Mouse (Mus musculus) erythroblast, embryonic 14.5 days (primary cell): ENCODE results near the gene Plscr1. TPM values are rescaled to one million over a fixed set of nuclear protein-coding genes. Genes with fewer than 3 reads are reported as not detected.

Experiments
- H3K27me3 ChIP-seq: 2 replicates; pipeline ENCODE4 v1.6.1; 2012; ENCODE audit warnings: inconsistent platforms; ENCODE audit not compliant: control insufficient read depth
- H3K36me3 ChIP-seq: 2 replicates; pipeline ENCODE4 v1.6.1; 2012; ENCODE audit warnings: mild to moderate bottlenecking, inconsistent platforms; ENCODE audit not compliant: control insufficient read depth
- H3K4me1 ChIP-seq: 2 replicates; pipeline ENCODE4 v1.6.1; 2012; ENCODE audit warnings: inconsistent platforms; ENCODE audit not compliant: control insufficient read depth
- H3K4me3 ChIP-seq: replicated peaks from 2 replicates; pipeline ENCODE3; 2012; ENCODE audit warnings: moderate library complexity, mild to moderate bottlenecking, inconsistent platforms
- H3K9me3 ChIP-seq: 2 replicates; pipeline ENCODE4 v1.6.1; 2012; ENCODE audit warnings: low read length, inconsistent platforms, mixed read lengths; ENCODE audit not compliant: control insufficient read depth
- GATA1 ChIP-seq: IDR thresholded peaks from 2 replicates; pipeline ENCODE4 v1.6.1; 2012; ENCODE audit warnings: low read length, inconsistent platforms, mixed read lengths
- TAL1 ChIP-seq: IDR thresholded peaks from 3 replicates; pipeline ENCODE4 v1.6.1; 2012; ENCODE audit warnings: low read length, inconsistent platforms, mixed read lengths
- polyA plus RNA-seq: library from polyadenylated mRNA; stranded (reverse); fragments of >175 nt; gene quantifications from 2 replicates; pipeline ENCODE4 v1.2.3, GENCODE M21; 2012

The Plscr1 gene
- polyA plus RNA-seq, 1 experiment, result 0.24 TPM

- TF ChIP-seq TAL1, result no peak
- Histone ChIP-seq H3K4me3 (no peak overlapping the region), H3K36me3 (no peaks in the 10 kb centered on the region), H3K27me3 (no peaks in the 10 kb centered on the region), H3K9me3 (no peaks in the 10 kb centered on the region), H3K4me1 (no peaks in the 10 kb centered on the region)
Observed at GRCm38 (mm10) chr9:92292169-92292568, 42.6 kb downstream of the Plscr1 start.

- H3K36me3 ChIP-seq, result no peaks in the 10 kb centered on the region
- H3K4me1 ChIP-seq, result no peaks in the 10 kb centered on the region
- H3K9me3 ChIP-seq, result no peaks in the 10 kb centered on the region
- H3K27me3 ChIP-seq, result no peaks in the 10 kb centered on the region
- no peak overlapping the region for H3K4me3 ChIP-seq
- TF ChIP-seq TAL1 (no peak), GATA1 (no peak)
Observed at GRCm38 (mm10) chr9:92292922-92293321, 43.4 kb downstream of the Plscr1 start.

GRCm38 (mm10) chr9:92293560-92294548, 44.3 kb downstream of the Plscr1 start:
- no peaks in the 10 kb centered on the region for H3K4me1 ChIP-seq
- H3K9me3 ChIP-seq, result no peaks in the 10 kb centered on the region
- H3K27me3 ChIP-seq, result no peaks in the 10 kb centered on the region
- no peaks in the 10 kb centered on the region for H3K36me3 ChIP-seq
- TF ChIP-seq TAL1, result no peak
- TF ChIP-seq GATA1, result no peak
- H3K4me3 ChIP-seq, result no peak overlapping the region

DNA sequence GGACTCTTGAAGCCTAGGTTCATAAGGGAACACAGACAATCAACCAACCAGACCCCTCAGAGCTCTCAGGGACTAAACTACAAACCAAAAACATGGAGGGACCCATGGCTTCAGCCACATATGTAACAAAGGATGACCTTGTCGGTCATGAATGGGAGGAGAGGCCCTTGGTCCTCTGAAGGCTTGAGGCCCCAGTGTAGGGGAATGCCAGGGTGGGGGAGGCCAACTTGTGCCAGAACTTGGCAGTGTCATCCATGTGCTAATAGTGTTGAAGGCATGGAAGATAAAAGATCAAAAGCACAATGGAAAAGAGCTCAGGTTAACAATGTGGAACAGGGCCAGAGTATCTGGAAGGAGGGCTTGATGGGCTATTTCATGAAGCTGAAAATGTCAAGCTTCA, 48.7 kb downstream of the Plscr1 start:
- TF ChIP-seq TAL1, result no peak
- no peak for TF ChIP-seq GATA1
- H3K9me3 ChIP-seq, result no peaks in the 10 kb centered on the region
- no peaks in the 10 kb centered on the region for H3K27me3 ChIP-seq
- no peaks in the 10 kb centered on the region for H3K4me1 ChIP-seq
- no peaks in the 10 kb centered on the region for H3K36me3 ChIP-seq
- no peak overlapping the region for H3K4me3 ChIP-seq

- no peak overlapping the region for H3K4me3 ChIP-seq
- no peaks in the 10 kb centered on the region for H3K27me3 ChIP-seq
- TF ChIP-seq TAL1 (no peak), GATA1 (no peak)
- H3K36me3 ChIP-seq, result no peaks in the 10 kb centered on the region
- no peaks in the 10 kb centered on the region for H3K4me1 ChIP-seq
- H3K9me3 ChIP-seq, result no peaks in the 10 kb centered on the region
Observed at GRCm38 (mm10) chr9:92301213-92301612, 51.7 kb downstream of the Plscr1 start.

- H3K4me1 ChIP-seq, result no peaks in the 10 kb centered on the region
- H3K36me3 ChIP-seq, result no peaks in the 10 kb centered on the region
- TF ChIP-seq TAL1 (no peak), GATA1 (no peak)
- H3K27me3 ChIP-seq, result no peaks in the 10 kb centered on the region
- no peaks in the 10 kb centered on the region for H3K9me3 ChIP-seq
- no peak overlapping the region for H3K4me3 ChIP-seq
Observed at GRCm38 (mm10) chr9:92305075-92305474, 55.5 kb downstream of the Plscr1 start.

DNA sequence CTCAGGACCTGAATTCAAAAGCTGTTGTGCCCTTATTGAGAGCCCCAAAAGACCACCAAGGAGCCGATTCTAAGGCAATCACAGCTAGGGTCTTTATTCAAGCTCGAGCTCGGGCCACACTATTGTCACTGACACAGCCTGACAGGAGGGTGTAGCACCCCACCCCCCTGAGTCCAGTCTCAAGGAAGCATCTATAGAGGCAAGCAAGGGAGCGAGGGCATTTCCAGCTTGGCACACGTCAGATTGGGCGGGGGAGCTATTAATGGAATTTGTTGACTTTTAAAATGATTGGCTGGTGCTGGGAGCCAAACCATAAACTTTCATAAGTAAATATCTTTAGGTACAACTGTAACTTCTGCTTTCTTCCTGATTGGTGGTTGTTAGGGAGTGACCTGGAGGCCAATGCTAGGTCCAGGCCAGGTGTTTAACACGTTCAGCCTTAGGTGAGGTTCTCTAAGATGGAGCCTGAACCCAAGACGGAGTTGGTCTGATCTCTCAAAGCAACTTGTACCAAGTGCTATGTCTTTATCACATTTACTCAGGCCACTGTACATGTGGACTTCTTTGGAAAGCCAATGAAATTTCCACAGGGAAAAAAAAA, 56.2 kb downstream of the Plscr1 start:
- Histone ChIP-seq H3K9me3 (no peaks in the 10 kb centered on the region), H3K27me3 (no peaks in the 10 kb centered on the region), H3K36me3 (no peaks in the 10 kb centered on the region), H3K4me1 (no peaks in the 10 kb centered on the region), H3K4me3 (no peak overlapping the region)
- TF ChIP-seq TAL1, result no peak

- TF ChIP-seq TAL1 (no peak), GATA1 (no peak)
- Histone ChIP-seq H3K4me3 (no peak within 1 kb of the TSS), H3K27me3 (no peaks in the 10 kb centered on the region), H3K9me3 (no peaks in the 10 kb centered on the region), H3K36me3 (no peaks in the 10 kb centered on the region), H3K4me1 (no peaks in the 10 kb centered on the region)
Observed at GRCm38 (mm10) chr9:92309077-92309476, 59.5 kb downstream of the Plscr1 start, which contains the start of gene 1700057G04Rik. TSS of gene 1700057G04Rik (plus strand) at chr9:92309377.

DNA sequence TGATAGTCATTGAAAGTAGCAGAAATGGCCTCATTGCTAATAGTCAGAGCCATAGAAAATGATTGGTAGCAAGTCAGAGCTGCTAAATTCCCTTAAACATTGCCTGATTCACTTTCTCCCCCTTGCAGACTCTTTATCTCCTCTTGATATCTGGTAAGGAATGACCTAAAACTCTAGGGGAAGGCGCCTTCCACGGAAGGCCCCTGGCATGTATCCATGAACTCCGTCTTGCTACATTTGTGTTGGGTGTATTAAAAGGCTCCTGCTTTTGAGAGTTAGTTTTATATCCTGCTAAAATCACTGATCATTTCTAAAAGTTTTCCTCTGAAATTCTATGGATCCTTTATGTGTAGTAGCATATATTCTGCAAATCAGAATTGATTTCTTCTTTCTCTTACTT, 67.2 kb downstream of the Plscr1 start:
- no peaks in the 10 kb centered on the region for H3K9me3 ChIP-seq
- no peak for TF ChIP-seq TAL1
- no peaks in the 10 kb centered on the region for H3K36me3 ChIP-seq
- H3K4me3 ChIP-seq, result no peak overlapping the region
- H3K4me1 ChIP-seq, result no peaks in the 10 kb centered on the region
- H3K27me3 ChIP-seq, result no peaks in the 10 kb centered on the region

Other genes with a start within 250 kb of the Plscr1 start
- not detected in 2 replicates for gene Plscr5, start 56.8 kb upstream of the Plscr1 start, polyA plus RNA-seq
- gene Plscr2, start 25.9 kb downstream of the Plscr1 start, polyA plus RNA-seq, result not detected in 2 replicates
- gene 1700057G04Rik, start 59.6 kb downstream of the Plscr1 start, polyA plus RNA-seq, result not detected in 2 replicates
- not detected in 2 replicates for gene Plscr4, start 207.6 kb downstream of the Plscr1 start, polyA plus RNA-seq